Mouse (Mus musculus) hindbrain, postnatal 0 days (tissue): Measurements from ENCODE around the gene Olfr585. TPM values are rescaled to one million over a fixed set of nuclear protein-coding genes. Genes with fewer than 3 reads are reported as not detected.

Experiments
- ATAC-seq: fragments of 200-750 bp; cut with Nextera tagmentation; 2 replicates; pipeline ENCODE4 v1.8.0; 2017; ENCODE audit warnings: mild to moderate bottlenecking, moderate TSS enrichment, moderate library complexity
- DNase-seq: peaks from one replicate; pipeline ENCODE4 v3.0.0-alpha.2; 2015; ENCODE audit warnings: low spot score
- H3K27ac ChIP-seq: fragments of 300-500 bp; sonication (generic); 2 replicates; pipeline ENCODE4 v1.5.1; 2014; ENCODE audit warnings: mild to moderate bottlenecking
- H3K27me3 ChIP-seq: fragments of 300-500 bp; sonication (generic); 2 replicates; pipeline ENCODE4 v1.6.1; 2014; ENCODE audit warnings: low read length, mixed read lengths; ENCODE audit not compliant: insufficient read depth
- H3K36me3 ChIP-seq: fragments of 300-500 bp; sonication (generic); 2 replicates; pipeline ENCODE4 v1.6.1; 2014; ENCODE audit warnings: low read length, mixed read lengths; ENCODE audit not compliant: insufficient read depth
- H3K4me1 ChIP-seq: fragments of 300-500 bp; sonication (generic); 2 replicates; pipeline ENCODE4 v1.6.1; 2014; ENCODE audit warnings: antibody characterized with exemption, low read length, mixed read lengths; ENCODE audit not compliant: insufficient read depth
- H3K4me2 ChIP-seq: fragments of 300-500 bp; sonication (generic); 2 replicates; pipeline ENCODE4 v1.6.1; 2014; ENCODE audit warnings: low read depth, mild to moderate bottlenecking, low read length, moderate library complexity, mixed read lengths
- H3K4me3 ChIP-seq: fragments of 300-500 bp; sonication (generic); 2 replicates; pipeline ENCODE4 v1.5.1; 2014; ENCODE audit warnings: low read length
- H3K9ac ChIP-seq: fragments of 300-500 bp; sonication (generic); replicated peaks from 2 replicates; pipeline ENCODE4 v1.6.1; 2014; ENCODE audit warnings: mild to moderate bottlenecking, low read length, moderate library complexity, mixed read lengths
- H3K9me3 ChIP-seq: fragments of 300-500 bp; sonication (generic); 2 replicates; pipeline ENCODE4 v1.6.1; 2016; ENCODE audit warnings: low read length, mixed read lengths
- CTCF ChIP-seq: IDR thresholded peaks from 2 replicates; pipeline ENCODE4 v1.5.1; 2016; ENCODE audit warnings: antibody characterized with exemption, control low read depth, low read depth
- WGBS: fragments of 180-500 bp; shearing (Covaris S2); extraction: QIAGEN DNeasy Blood & Tissue Kit; methylation state at CpG from one replicate; pipeline ENCODE4 v1.1.7; 2014; 5-methylcytosine and 5-hydroxymethylcytosine counted together
- polyA plus RNA-seq: library from polyadenylated mRNA; unstranded; fragments of >200 nt; fragmentation: Nextera tagmentation; extraction: Ambion mirVana; gene quantifications from 2 replicates; pipeline ENCODE4 v1.2.1, GENCODE M21; 2015
- total RNA-seq: library from RNA; depleted of rRNA; stranded (reverse); fragments of >200 nt; gene quantifications from 2 replicates; pipeline ENCODE4 v1.2.3, GENCODE M21; 2014; rRNA removed

Olfr585 gene
- total RNA-seq (not detected in 2 replicates), polyA plus RNA-seq (not detected in 2 replicates)

DNA sequence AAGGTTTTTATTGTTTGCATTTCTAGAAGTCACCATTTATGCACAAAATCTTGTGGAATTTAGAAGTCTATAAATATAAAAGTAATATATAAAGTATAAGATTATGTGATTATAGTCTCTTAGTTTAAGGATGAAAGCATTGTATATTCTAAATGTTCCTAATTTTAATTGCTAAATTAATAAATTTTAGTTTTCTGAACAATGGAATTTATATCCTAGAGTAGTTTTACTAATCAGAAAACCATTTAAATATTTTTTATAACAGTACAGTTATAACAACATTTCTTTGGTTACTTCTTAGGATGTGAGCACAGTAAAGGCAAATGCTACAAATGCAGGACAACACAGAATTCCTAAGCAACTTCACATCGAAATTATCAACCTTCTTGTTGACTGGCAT is at the start of gene Olfr585:
Gene Olfr585, plus strand, starts transcription at position 301 of the 400 bp plus-strand sequence.
- no peak for ATAC-seq
- H3K36me3 ChIP-seq = no peaks in the 10 kb centered on the region
- no peak for TF ChIP-seq CTCF
- no peak for DNase-seq
- no peak within 1 kb of the TSS for H3K4me2 ChIP-seq
- H3K27ac ChIP-seq = no peak within 1 kb of the TSS
- WGBS = 90% methylated on average over 1 of the region's 1 CpGs
- no peak within 1 kb of the TSS for H3K4me3 ChIP-seq
- no peak within 1 kb of the TSS for H3K9ac ChIP-seq
- H3K27me3 ChIP-seq = no peaks in the 10 kb centered on the region
- H3K4me1 ChIP-seq = no peaks in the 10 kb centered on the region
- no peaks in the 10 kb centered on the region for H3K9me3 ChIP-seq

GRCm38 (mm10) chr7:103051000-103051399 is 46.5 kb upstream of the Olfr585 start, which contains the start of gene Olfr583:
Gene Olfr583 (plus strand): TSS chr7:103051300.
- ATAC-seq = no peak
- Histone ChIP-seq H3K9ac (no peak within 1 kb of the TSS), H3K4me1 (no peaks in the 10 kb centered on the region), H3K4me3 (no peak within 1 kb of the TSS), H3K36me3 (no peaks in the 10 kb centered on the region), H3K27ac (no peak within 1 kb of the TSS), H3K27me3 (no peaks in the 10 kb centered on the region), H3K9me3 (no peaks in the 10 kb centered on the region), H3K4me2 (no peak within 1 kb of the TSS)
- no peak for DNase-seq
- TF ChIP-seq CTCF = no peak
- 93% methylated on average over 1 of the region's 1 CpGs for WGBS

DNA sequence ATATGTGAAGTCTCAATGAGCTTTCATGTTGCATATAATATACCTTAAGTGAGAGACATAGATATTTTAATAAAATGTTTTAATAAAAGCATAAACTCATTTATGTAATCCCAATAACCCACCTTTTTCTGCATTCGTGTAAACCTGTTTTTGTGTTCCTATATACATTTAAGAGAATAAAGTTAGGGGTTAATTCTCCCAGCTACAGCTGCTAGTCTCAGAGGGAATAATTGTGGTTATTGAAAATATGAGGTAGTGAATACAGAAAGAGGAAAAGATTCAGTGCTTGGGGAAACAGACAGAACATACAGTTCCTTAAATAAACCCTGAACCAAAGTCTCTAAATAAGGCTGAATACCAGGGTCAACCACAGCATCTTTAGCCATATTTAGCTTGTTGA is 15.9 kb upstream of the Olfr585 start, which contains the start of gene Olfr584:
Gene Olfr584, plus strand, starts transcription at position 301 of the 400 bp plus-strand sequence.
- no peak for DNase-seq
- Histone ChIP-seq H3K4me2 (no peak within 1 kb of the TSS), H3K9me3 (no peaks in the 10 kb centered on the region), H3K4me3 (no peak within 1 kb of the TSS), H3K27me3 (no peaks in the 10 kb centered on the region), H3K9ac (no peak within 1 kb of the TSS), H3K27ac (no peak within 1 kb of the TSS), H3K36me3 (no peaks in the 10 kb centered on the region), H3K4me1 (no peaks in the 10 kb centered on the region)
- whole genome bisulfite sequencing = 82% methylated on average over 1 of the region's 1 CpGs
- no peak for ATAC-seq
- no peak for TF ChIP-seq CTCF

DNA sequence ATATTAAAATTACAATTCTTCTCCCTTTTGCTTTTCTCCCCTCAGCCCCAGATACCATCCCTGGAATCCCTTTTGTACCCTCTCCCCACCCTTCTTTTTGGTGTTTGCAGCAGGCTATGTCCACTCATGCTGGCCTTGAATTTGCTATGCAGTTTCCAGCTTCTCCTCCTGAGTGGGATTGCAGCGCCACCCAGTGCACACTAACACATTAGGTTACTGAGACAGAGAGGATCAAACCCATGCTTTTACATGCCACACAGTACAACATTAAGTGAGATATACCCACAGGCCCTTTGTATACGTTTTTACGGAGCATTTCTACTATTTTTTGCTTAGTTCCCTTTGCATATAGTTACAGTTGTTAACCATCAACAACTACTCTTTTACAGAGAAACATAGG is 21.9 kb downstream of the Olfr585 start:
- Histone ChIP-seq H3K4me1 (no peaks in the 10 kb centered on the region), H3K36me3 (no peaks in the 10 kb centered on the region), H3K9ac (no peak overlapping the region), H3K4me2 (no peak overlapping the region), H3K27ac (no peak overlapping the region), H3K4me3 (no peak overlapping the region), H3K27me3 (no peaks in the 10 kb centered on the region), H3K9me3 (no peaks in the 10 kb centered on the region)
- WGBS = 51% methylated on average over 3 of the region's 3 CpGs
- ATAC-seq = no peak
- TF ChIP-seq CTCF = peak; percentile 54
- peak; percentile 33 for DNase-seq

DNA sequence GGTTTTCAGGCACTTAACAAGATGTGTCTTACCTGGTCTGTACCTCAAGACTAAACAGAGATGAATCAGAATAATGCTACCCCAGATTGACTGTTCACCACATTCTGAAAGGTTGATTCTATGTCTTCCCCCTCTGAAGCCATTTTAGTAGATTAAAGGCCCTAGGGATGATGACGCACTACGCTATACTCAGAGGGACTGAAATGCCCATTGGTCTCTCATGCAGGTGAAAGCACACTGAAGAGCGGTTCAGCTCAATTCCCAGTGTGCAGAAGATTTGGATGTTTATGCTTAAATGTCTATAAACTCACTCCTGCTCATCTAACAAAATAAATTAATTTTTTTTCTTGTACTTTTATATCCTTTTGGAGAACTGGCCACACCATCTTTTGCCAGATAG is 28.0 kb downstream of the Olfr585 start, which contains the start of gene Olfr586:
Gene Olfr586, minus strand, starts transcription at position 101 of the 400 bp plus-strand sequence.
- H3K27ac ChIP-seq = no peak within 1 kb of the TSS
- H3K9me3 ChIP-seq = no peaks in the 10 kb centered on the region
- ATAC-seq (no peak), DNase-seq (no peak)
- 91% methylated on average over 3 of the region's 3 CpGs for WGBS
- H3K4me2 ChIP-seq = no peak within 1 kb of the TSS
- no peaks in the 10 kb centered on the region for H3K27me3 ChIP-seq
- no peaks in the 10 kb centered on the region for H3K4me1 ChIP-seq
- no peaks in the 10 kb centered on the region for H3K36me3 ChIP-seq
- no peak for TF ChIP-seq CTCF
- H3K4me3 ChIP-seq = no peak within 1 kb of the TSS
- no peak within 1 kb of the TSS for H3K9ac ChIP-seq

DNA sequence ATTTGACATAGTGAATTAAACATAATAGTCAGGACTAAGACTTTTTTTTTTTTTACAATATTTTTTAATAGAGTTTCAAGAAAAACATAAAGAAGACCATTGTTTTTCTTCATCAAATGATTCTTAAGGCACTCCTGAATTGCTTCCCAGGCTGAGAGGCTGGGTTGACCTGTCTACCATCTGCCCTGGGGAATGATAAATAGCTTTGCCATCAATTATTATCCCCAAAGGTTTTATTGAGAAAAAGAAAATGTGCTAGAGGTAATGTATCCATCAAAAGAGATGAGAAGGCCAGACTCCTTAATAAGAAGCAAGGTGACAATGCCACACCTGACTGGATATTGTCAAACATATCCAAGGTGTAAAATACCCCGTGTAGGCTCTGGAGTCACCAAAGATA is 43.1 kb downstream of the Olfr585 start, which contains the start of gene Olfr588-ps1:
Gene Olfr588-ps1, plus strand, starts transcription at position 301 of the 400 bp plus-strand sequence.
- Histone ChIP-seq H3K4me3 (no peak within 1 kb of the TSS), H3K9me3 (no peaks in the 10 kb centered on the region), H3K9ac (no peak within 1 kb of the TSS), H3K4me2 (no peak within 1 kb of the TSS), H3K27ac (no peak within 1 kb of the TSS), H3K27me3 (no peaks in the 10 kb centered on the region), H3K36me3 (no peaks in the 10 kb centered on the region), H3K4me1 (no peaks in the 10 kb centered on the region)
- TF ChIP-seq CTCF = no peak
- DNase-seq = no peak
- 83% methylated on average over 1 of the region's 1 CpGs for WGBS
- no peak for ATAC-seq

Other genes with a start within 250 kb of the Olfr585 start
- not detected in 2 replicates for gene Olfr566, start 239.0 kb upstream of the Olfr585 start, total RNA-seq
- not detected in 2 replicates for gene Olfr566, start 239.0 kb upstream of the Olfr585 start, polyA plus RNA-seq
- gene Olfr568, start 220.6 kb upstream of the Olfr585 start, total RNA-seq = not detected in 2 replicates
- gene Olfr568, start 220.6 kb upstream of the Olfr585 start, polyA plus RNA-seq = not detected in 2 replicates
- not detected in 2 replicates for gene Olfr569, start 206.8 kb upstream of the Olfr585 start, total RNA-seq
- not detected in 2 replicates for gene Olfr569, start 206.8 kb upstream of the Olfr585 start, polyA plus RNA-seq
- gene Olfr570, start 203.1 kb upstream of the Olfr585 start, total RNA-seq = not detected in 2 replicates
- not detected in 2 replicates for gene Olfr570, start 203.1 kb upstream of the Olfr585 start, polyA plus RNA-seq
- not detected in 2 replicates for gene Olfr571, start 180.2 kb upstream of the Olfr585 start, total RNA-seq
- gene Olfr571, start 180.2 kb upstream of the Olfr585 start, polyA plus RNA-seq = not detected in 2 replicates
- not detected in 2 replicates for gene Olfr572, start 173.3 kb upstream of the Olfr585 start, total RNA-seq
- not detected in 2 replicates for gene Olfr572, start 173.3 kb upstream of the Olfr585 start, polyA plus RNA-seq
- gene Olfr573-ps1, start 155.1 kb upstream of the Olfr585 start, total RNA-seq = not detected in 2 replicates
- not detected in 2 replicates for gene Olfr573-ps1, start 155.1 kb upstream of the Olfr585 start, polyA plus RNA-seq
- not detected in 2 replicates for gene Olfr574, start 149.3 kb upstream of the Olfr585 start, total RNA-seq
- gene Olfr574, start 149.3 kb upstream of the Olfr585 start, polyA plus RNA-seq = not detected in 2 replicates
- not detected in 2 replicates for gene Olfr575, start 138.9 kb upstream of the Olfr585 start, total RNA-seq
- gene Olfr575, start 138.9 kb upstream of the Olfr585 start, polyA plus RNA-seq = not detected in 2 replicates
- gene Olfr576, start 135.1 kb upstream of the Olfr585 start, total RNA-seq = not detected in 2 replicates
- gene Olfr576, start 135.1 kb upstream of the Olfr585 start, polyA plus RNA-seq = not detected in 2 replicates
- gene Olfr577, start 121.8 kb upstream of the Olfr585 start, total RNA-seq = not detected in 2 replicates
- gene Olfr577, start 121.8 kb upstream of the Olfr585 start, polyA plus RNA-seq = not detected in 2 replicates
- not detected in 2 replicates for gene Olfr578, start 108.4 kb upstream of the Olfr585 start, total RNA-seq
- gene Olfr578, start 108.4 kb upstream of the Olfr585 start, polyA plus RNA-seq = not detected in 2 replicates
- not detected in 2 replicates for gene Olfr582, start 59.7 kb upstream of the Olfr585 start, total RNA-seq
- not detected in 2 replicates for gene Olfr582, start 59.7 kb upstream of the Olfr585 start, polyA plus RNA-seq
- not detected in 2 replicates for gene Olfr583, start 46.4 kb upstream of the Olfr585 start, total RNA-seq
- gene Olfr583, start 46.4 kb upstream of the Olfr585 start, polyA plus RNA-seq = not detected in 2 replicates
- gene Olfr584, start 15.8 kb upstream of the Olfr585 start, total RNA-seq = not detected in 2 replicates
- gene Olfr584, start 15.8 kb upstream of the Olfr585 start, polyA plus RNA-seq = not detected in 2 replicates
- not detected in 2 replicates for gene Olfr586, start 27.9 kb downstream of the Olfr585 start, total RNA-seq
- gene Olfr586, start 27.9 kb downstream of the Olfr585 start, polyA plus RNA-seq = not detected in 2 replicates
- gene Olfr588-ps1, start 43.2 kb downstream of the Olfr585 start, total RNA-seq = not detected in 2 replicates
- gene Olfr588-ps1, start 43.2 kb downstream of the Olfr585 start, polyA plus RNA-seq = not detected in 2 replicates
- gene Olfr589, start 58.6 kb downstream of the Olfr585 start, total RNA-seq = not detected in 2 replicates
- gene Olfr589, start 58.6 kb downstream of the Olfr585 start, polyA plus RNA-seq = not detected in 2 replicates
- not detected in 2 replicates for gene Olfr591, start 80.6 kb downstream of the Olfr585 start, total RNA-seq
- not detected in 2 replicates for gene Olfr591, start 80.6 kb downstream of the Olfr585 start, polyA plus RNA-seq
- gene Olfr592, start 87.1 kb downstream of the Olfr585 start, total RNA-seq = not detected in 2 replicates
- not detected in 2 replicates for gene Olfr592, start 87.1 kb downstream of the Olfr585 start, polyA plus RNA-seq
- gene Olfr593, start 114.1 kb downstream of the Olfr585 start, total RNA-seq = not detected in 2 replicates
- gene Olfr593, start 114.1 kb downstream of the Olfr585 start, polyA plus RNA-seq = not detected in 2 replicates
- not detected in 2 replicates for gene Olfr594, start 119.3 kb downstream of the Olfr585 start, total RNA-seq
- gene Olfr594, start 119.3 kb downstream of the Olfr585 start, polyA plus RNA-seq = not detected in 2 replicates
- not detected in 2 replicates for gene Usp17ld, start 154.8 kb downstream of the Olfr585 start, total RNA-seq
- gene Usp17ld, start 154.8 kb downstream of the Olfr585 start, polyA plus RNA-seq = not detected in 2 replicates
- gene Olfr596, start 207.9 kb downstream of the Olfr585 start, total RNA-seq = not detected in 2 replicates
- gene Olfr596, start 207.9 kb downstream of the Olfr585 start, polyA plus RNA-seq = not detected in 2 replicates
- gene Olfr597, start 218.6 kb downstream of the Olfr585 start, total RNA-seq = not detected in 2 replicates
- gene Olfr597, start 218.6 kb downstream of the Olfr585 start, polyA plus RNA-seq = not detected in 2 replicates
- not detected in 2 replicates for gene Olfr598, start 225.8 kb downstream of the Olfr585 start, total RNA-seq
- not detected in 2 replicates for gene Olfr598, start 225.8 kb downstream of the Olfr585 start, polyA plus RNA-seq
- gene Olfr599, start 238.2 kb downstream of the Olfr585 start, total RNA-seq = not detected in 2 replicates
- gene Olfr599, start 238.2 kb downstream of the Olfr585 start, polyA plus RNA-seq = not detected in 2 replicates